Mouse (Mus musculus) hindbrain, embryonic 14.5 days (tissue): ENCODE results near the gene Aacs. TPM values are rescaled to one million over a fixed set of nuclear protein-coding genes. Genes with fewer than 3 reads are reported as not detected.

ENCODE experiments used
- ATAC-seq: fragments of 200-750 bp; cut with Nextera tagmentation; 2 replicates; pipeline ENCODE4 v1.8.0; 2017; ENCODE audit warnings: moderate number of reproducible peaks, mild to moderate bottlenecking, moderate TSS enrichment, moderate library complexity; ENCODE audit not compliant: low FRiP score
- DNase-seq: peaks from one replicate; pipeline ENCODE4 v3.0.0-alpha.2; 2015; ENCODE audit warnings: low spot score
- H3K27ac ChIP-seq: fragments of 300-500 bp; sonication (generic); 2 replicates; pipeline ENCODE4 v1.5.1; 2014; ENCODE audit warnings: mild to moderate bottlenecking, moderate library complexity
- H3K27me3 ChIP-seq: fragments of 300-500 bp; sonication (generic); 2 replicates; pipeline ENCODE4 v1.6.1; 2014; ENCODE audit warnings: mild to moderate bottlenecking, low read length, mixed read lengths; ENCODE audit not compliant: control insufficient read depth, insufficient read depth
- H3K36me3 ChIP-seq: fragments of 300-500 bp; sonication (generic); replicated peaks from 2 replicates; pipeline ENCODE4 v1.6.1; 2014; ENCODE audit not compliant: control insufficient read depth, insufficient read depth
- H3K4me1 ChIP-seq: fragments of 300-500 bp; sonication (generic); replicated peaks from 2 replicates; pipeline ENCODE4 v1.6.1; 2014; ENCODE audit warnings: antibody characterized with exemption, low read length, mixed read lengths; ENCODE audit not compliant: control insufficient read depth, insufficient read depth
- H3K4me2 ChIP-seq: fragments of 300-500 bp; sonication (generic); replicated peaks from 2 replicates; pipeline ENCODE4 v1.6.1; 2014; ENCODE audit warnings: mild to moderate bottlenecking, moderate library complexity
- H3K4me3 ChIP-seq: fragments of 300-500 bp; sonication (generic); replicated peaks from 2 replicates; pipeline ENCODE4 v1.5.1; 2014; ENCODE audit warnings: mild to moderate bottlenecking, low read length
- H3K9ac ChIP-seq: fragments of 300-500 bp; sonication (generic); 2 replicates; pipeline ENCODE4 v1.6.1; 2014
- H3K9me3 ChIP-seq: fragments of 300-500 bp; sonication (generic); 2 replicates; pipeline ENCODE4 v1.6.1; 2016; ENCODE audit warnings: low read length; ENCODE audit not compliant: control insufficient read depth
- WGBS: fragments of 180-500 bp; shearing (Covaris S2); extraction: QIAGEN DNeasy Blood & Tissue Kit; methylation state at CpG from one replicate; pipeline ENCODE4 v1.1.7; 2014; 5-methylcytosine and 5-hydroxymethylcytosine counted together
- polyA plus RNA-seq: library from polyadenylated mRNA; unstranded; fragments of >200 nt; fragmentation: Nextera tagmentation; extraction: Ambion mirVana; gene quantifications from 2 replicates; pipeline ENCODE4 v1.2.1, GENCODE M21; 2014

Aacs gene
- polyA plus RNA-seq, 1 experiment from 2014 or later = 75.5 TPM

DNA sequence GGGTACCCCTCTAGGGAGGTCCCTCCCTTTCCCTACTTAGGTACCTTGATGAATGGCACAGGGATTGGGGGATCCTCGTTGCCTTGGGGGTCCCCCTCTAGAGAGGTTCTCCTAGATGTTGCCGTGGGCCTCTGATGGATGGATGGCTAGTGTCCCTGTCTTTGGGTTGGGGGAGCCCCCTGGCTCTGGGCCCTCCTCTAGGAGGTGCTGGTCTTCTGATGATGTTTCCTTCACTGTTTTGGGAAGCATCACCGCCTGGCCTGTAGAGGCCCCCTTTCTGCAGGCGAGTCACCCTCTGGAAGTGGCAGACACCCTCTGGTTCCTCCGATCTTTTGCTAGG, 642 bp downstream of the Aacs start:
- WGBS = 11% methylated on average over 5 of the region's 5 CpGs
- Histone ChIP-seq H3K27me3 (no peaks in the 10 kb centered on the region), H3K4me1 (peaks cover 27% of the 10 kb centered on the region), H3K9ac (peak overlapping the region; percentile 88), H3K4me2 (peak overlapping the region; percentile 93), H3K36me3 (no peaks in the 10 kb centered on the region), H3K27ac (peak overlapping the region; percentile 83), H3K9me3 (no peaks in the 10 kb centered on the region), H3K4me3 (peak overlapping the region; percentile 93)
- no peak for DNase-seq
- peak; percentile 69 for ATAC-seq

DNA sequence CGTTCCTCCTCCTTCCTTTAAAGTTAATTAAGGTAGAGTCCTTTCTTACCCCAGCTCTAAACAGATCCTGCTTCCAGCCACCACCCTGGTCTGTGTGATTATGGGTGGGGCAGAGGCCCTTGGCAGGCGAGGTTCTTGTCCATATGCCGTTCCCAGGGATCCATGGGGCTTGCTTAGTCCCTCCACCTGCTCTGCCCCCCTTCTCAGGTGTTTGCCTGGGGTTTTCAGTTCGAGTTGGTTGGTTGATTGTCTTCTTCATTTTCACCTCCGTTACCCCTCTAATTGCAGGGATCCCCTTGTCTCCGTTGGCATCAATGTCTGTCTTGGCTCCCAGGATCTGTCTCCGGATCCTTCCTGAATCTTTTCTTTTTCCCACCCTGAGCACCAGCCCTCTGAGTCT, 1.2 kb downstream of the Aacs start:
- ATAC-seq (no peak), DNase-seq (no peak)
- H3K4me3 ChIP-seq = peak overlapping the region; percentile 93
- H3K36me3 ChIP-seq = no peaks in the 10 kb centered on the region
- WGBS = 61% methylated on average over 7 of the region's 7 CpGs
- H3K27me3 ChIP-seq = no peaks in the 10 kb centered on the region
- H3K9me3 ChIP-seq = no peaks in the 10 kb centered on the region
- peak overlapping the region; percentile 88 for H3K9ac ChIP-seq
- peak overlapping the region; percentile 93 for H3K4me2 ChIP-seq
- H3K4me1 ChIP-seq = peaks cover 27% of the 10 kb centered on the region
- H3K27ac ChIP-seq = no peak overlapping the region

DNA sequence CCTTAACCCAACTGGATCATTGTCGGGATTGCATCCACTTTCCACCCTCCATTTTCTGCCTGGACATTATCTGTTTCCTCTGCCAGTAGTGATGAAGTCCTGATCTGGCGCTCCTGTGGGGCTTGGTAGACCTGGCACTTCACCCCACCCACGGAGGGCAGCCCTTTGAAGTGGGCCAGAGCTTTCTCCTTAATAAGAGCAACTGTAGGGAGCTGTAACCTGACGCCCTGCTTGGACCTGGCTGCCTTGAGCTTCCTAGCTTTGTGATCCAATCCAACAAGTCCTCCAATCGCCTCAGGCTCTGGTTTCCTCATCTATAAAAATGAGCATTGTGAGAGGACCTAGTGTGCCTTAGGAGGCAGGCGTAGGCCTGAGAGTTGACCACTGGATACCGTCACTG, 1.9 kb downstream of the Aacs start:
- peaks cover 27% of the 10 kb centered on the region for H3K4me1 ChIP-seq
- ATAC-seq (no peak), DNase-seq (no peak)
- whole genome bisulfite sequencing = 75% methylated on average over 7 of the region's 7 CpGs
- no peaks in the 10 kb centered on the region for H3K9me3 ChIP-seq
- H3K36me3 ChIP-seq = no peaks in the 10 kb centered on the region
- H3K4me3 ChIP-seq = peak overlapping the region; percentile 93
- H3K9ac ChIP-seq = peak overlapping the region; percentile 49; the same call in 1 of the 2 replicates
- peak overlapping the region; percentile 93 for H3K4me2 ChIP-seq
- H3K27me3 ChIP-seq = no peaks in the 10 kb centered on the region
- H3K27ac ChIP-seq = no peak overlapping the region

DNA sequence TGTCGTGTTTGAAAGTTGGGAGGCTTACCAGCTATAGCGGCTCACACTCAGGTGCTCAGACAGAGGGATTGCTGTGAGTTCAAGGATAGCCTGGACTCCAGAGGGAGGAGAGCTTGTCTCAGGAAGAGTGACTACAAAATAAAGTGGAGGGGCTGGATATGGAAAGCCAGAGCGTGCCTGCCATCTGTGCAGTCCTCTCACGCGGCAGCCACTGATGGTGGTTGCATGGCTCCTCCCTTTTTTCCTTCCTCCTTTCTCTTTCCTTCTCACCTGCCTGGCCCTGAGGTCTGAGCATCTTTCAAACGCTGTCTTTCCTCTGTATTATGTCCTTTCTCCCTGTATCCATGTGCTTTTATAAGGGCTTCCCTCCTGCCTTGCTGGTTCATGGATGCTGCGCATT, 2.4 kb downstream of the Aacs start:
- WGBS = 84% methylated on average over 7 of the region's 7 CpGs
- no peaks in the 10 kb centered on the region for H3K27me3 ChIP-seq
- no peak overlapping the region for H3K9ac ChIP-seq

DNA sequence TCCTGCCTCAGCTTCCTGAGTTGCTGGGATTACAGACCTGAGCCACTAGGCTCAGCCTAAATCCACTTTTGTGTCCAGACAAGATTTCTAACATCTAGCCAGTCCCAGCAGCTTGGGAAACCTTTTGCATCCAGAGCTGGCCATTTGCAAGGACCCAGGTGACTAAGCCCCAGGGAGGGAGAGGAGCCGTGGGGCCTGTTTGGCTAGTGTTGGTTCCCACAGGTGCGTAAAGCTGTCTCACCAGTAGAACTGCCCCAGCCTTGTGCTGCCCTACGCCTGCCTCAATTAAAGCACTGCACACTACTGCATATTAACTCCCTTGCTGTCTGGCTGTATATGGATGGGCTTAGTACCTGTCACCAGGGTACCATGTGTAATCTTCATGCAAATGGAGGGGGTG, 3.8 kb downstream of the Aacs start:
- no peak for DNase-seq
- no peak overlapping the region for H3K9ac ChIP-seq
- H3K4me3 ChIP-seq = no peak overlapping the region
- WGBS = 93% methylated on average over 3 of the region's 3 CpGs
- H3K4me2 ChIP-seq = no peak overlapping the region
- no peak for ATAC-seq
- no peaks in the 10 kb centered on the region for H3K27me3 ChIP-seq
- peaks cover 14% of the 10 kb centered on the region for H3K36me3 ChIP-seq
- H3K4me1 ChIP-seq = peaks cover 27% of the 10 kb centered on the region
- H3K9me3 ChIP-seq = no peaks in the 10 kb centered on the region
- H3K27ac ChIP-seq = no peak overlapping the region

More for the DNA sequence above, 2.4 kb downstream of the Aacs start:
- peaks cover 27% of the 10 kb centered on the region for H3K4me1 ChIP-seq
- ATAC-seq (no peak), DNase-seq (no peak)
- peak overlapping the region; percentile 93 for H3K4me2 ChIP-seq
- 0 out of 2 replicates have a peak overlapping the region, but pooled peaks have one; percentile 93 for H3K4me3 ChIP-seq
- H3K27ac ChIP-seq = no peak overlapping the region
- H3K9me3 ChIP-seq = no peaks in the 10 kb centered on the region
- H3K36me3 ChIP-seq = peaks cover 4% of the 10 kb centered on the region; the same call in 1 of the 2 replicates

DNA sequence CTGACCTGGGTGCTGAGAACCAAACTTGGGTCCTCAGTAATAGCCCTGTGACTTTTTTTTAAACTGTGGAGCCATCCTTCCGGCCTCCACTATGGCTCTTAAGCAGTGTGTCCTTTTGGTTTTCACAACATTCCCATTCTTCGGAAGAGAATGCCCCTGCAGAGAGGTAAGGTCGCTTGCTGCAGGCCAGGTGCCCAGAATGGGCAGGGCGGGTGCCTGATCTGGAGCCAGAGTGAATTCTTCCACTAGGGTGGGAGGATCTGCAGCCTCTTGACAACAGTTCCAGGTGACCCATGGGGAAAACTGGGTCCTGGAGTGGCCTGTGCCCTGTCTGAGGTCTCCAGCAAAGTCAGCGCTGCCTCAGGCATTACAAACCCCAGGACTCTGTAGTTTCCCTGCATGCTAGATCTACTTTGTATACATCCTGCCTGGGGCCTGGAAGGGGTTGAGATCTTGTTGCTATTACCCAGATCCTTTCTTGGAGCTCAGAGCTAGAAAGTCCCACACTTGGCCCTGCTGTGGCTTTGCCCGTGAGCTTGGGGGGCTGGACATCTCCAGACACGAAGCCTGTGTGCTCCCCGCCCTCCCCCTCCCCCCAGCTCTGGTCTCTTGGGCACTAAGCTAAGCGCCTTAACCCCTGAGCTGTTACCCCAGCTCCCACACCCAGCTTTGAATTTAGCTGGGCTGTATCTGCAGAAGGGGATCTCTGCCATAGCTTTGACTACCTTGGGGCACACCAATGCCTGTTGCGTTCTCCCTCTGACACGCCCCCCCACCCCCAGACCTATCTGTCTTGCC, 5.0 kb downstream of the Aacs start:
- Histone ChIP-seq H3K4me3 (no peak overlapping the region), H3K27me3 (no peaks in the 10 kb centered on the region), H3K9ac (no peak overlapping the region), H3K9me3 (no peaks in the 10 kb centered on the region), H3K36me3 (peaks cover 24% of the 10 kb centered on the region), H3K27ac (no peak overlapping the region), H3K4me2 (no peak overlapping the region), H3K4me1 (peaks cover 27% of the 10 kb centered on the region)
- DNase-seq (no peak), ATAC-seq (no peak)
- WGBS = 78% methylated on average over 11 of the region's 11 CpGs

DNA sequence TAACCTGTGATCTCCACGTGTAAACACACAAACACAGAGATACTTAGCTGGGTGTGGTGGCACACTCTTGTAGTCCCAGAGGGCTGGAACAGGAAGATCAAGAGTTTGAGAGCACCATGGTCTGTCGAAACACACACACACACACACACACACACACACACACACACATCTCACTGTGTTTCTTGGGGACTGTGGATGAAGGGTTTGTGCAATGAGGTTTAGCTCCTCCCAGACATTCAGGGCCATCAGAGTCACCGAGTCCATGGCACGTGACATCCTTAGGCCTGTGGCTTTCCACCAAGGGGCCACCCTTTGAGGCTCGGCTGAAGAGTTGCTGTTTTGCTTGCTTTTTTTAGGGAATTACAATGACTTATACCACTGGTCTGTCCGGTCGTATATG, 6.9 kb downstream of the Aacs start:
- no peak overlapping the region for H3K4me2 ChIP-seq
- no peaks in the 10 kb centered on the region for H3K9me3 ChIP-seq
- H3K4me3 ChIP-seq = no peak overlapping the region
- ATAC-seq (no peak), DNase-seq (no peak)
- peaks cover 17% of the 10 kb centered on the region; the same call in 1 of the 2 replicates for H3K4me1 ChIP-seq
- H3K27ac ChIP-seq = no peak overlapping the region
- WGBS = 91% methylated on average over 7 of the region's 7 CpGs
- H3K27me3 ChIP-seq = no peaks in the 10 kb centered on the region
- no peak overlapping the region for H3K9ac ChIP-seq
- peaks cover 29% of the 10 kb centered on the region for H3K36me3 ChIP-seq

DNA sequence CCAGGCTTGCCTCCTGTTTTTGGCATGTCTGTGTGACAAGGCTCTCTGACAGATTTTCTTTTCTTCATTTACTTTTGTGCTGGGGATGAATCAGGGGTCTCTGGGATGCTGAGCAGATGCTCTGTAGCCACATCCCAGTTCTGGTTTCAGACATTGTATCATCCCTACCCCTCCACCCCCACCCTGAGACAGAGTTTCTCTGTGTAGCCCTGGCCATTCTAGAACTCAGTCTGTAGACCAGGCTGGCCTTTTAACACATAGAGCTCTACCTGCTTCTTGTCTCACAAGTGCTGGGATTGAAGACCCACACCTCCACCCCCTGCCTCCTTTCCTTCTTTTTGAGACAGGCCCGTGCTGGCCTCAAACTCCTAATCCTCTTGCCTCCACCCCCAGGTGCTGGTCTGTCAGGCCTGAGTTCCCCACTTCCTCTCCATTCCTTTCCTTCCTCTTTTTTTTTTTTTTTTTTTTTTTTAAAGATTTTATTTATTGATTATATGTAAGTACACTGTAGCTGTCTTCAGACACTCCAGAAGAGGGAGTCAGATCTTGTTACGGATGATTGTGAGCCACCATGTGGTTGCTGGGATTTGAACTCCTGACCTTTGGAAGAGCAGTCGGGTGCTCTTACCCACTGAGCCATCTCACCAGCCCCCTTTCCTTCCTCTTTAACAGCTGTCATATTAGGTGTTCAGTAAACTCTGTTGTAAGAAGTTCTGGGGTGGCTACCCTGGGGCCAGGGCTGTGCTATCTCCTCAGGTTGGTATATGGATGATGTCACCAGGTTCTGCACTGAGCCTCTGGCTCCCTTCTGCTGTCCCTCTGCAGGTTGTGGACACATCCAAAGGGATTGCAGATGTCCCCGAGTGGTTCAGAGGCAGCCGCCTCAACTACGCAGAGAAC, 8.3 kb downstream of the Aacs start:
- no peak for ATAC-seq
- Histone ChIP-seq H3K36me3 (peaks cover 31% of the 10 kb centered on the region), H3K4me2 (no peak overlapping the region), H3K27ac (no peak overlapping the region), H3K4me1 (peaks cover 8% of the 10 kb centered on the region; the same call in 1 of the 2 replicates), H3K9me3 (no peaks in the 10 kb centered on the region), H3K27me3 (no peaks in the 10 kb centered on the region), H3K9ac (no peak overlapping the region), H3K4me3 (no peak overlapping the region)
- 88% methylated on average over 5 of the region's 6 CpGs for WGBS
- no peak for DNase-seq

DNA sequence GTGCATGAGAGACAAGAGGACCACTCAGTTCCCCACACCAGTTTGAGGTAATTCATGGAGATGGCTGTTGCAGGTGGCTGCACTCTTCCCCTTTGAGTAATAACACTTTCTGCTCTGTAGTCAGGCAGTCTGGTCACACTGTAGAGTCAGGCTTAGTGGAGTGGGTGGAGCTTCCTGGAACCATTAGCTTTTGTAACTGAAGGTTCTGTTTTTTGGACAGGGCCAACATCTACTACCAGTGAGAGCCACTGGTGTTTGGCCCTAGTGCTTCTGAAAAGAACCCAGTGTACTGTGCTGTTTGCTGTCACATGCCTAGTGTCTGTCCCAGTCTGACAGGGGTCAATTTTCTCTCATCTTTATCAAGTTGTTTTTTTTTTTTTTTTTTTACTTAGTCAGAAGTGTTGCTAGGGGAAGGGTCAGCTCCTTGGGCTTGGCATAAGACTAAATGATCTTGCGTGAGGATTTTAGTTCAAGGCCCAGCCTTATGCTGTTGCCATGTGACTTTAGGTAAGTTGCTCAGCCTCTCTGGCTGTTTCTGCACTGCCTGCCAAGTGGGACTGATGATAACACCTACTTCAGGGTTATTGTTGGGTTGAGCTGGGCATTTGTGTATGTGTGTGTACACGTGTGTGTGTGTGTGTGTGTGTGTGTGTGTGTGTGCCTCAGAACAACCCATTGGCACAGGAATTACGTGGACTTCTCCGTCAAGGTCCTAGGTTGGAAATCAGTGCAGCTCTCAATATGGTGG, 9.6 kb downstream of the Aacs start:
- Histone ChIP-seq H3K36me3 (peaks cover 40% of the 10 kb centered on the region), H3K4me1 (peaks cover 8% of the 10 kb centered on the region; the same call in 1 of the 2 replicates), H3K27ac (no peak overlapping the region), H3K9me3 (no peaks in the 10 kb centered on the region), H3K9ac (no peak overlapping the region), H3K27me3 (no peaks in the 10 kb centered on the region), H3K4me3 (no peak overlapping the region), H3K4me2 (no peak overlapping the region)
- WGBS = 96% methylated on average over 4 of the region's 4 CpGs
- no peak for ATAC-seq
- DNase-seq = no peak
